Mouse (Mus musculus): ENCODE results near the gene Ifnlr1.

Ifnlr1 gene

DNA sequence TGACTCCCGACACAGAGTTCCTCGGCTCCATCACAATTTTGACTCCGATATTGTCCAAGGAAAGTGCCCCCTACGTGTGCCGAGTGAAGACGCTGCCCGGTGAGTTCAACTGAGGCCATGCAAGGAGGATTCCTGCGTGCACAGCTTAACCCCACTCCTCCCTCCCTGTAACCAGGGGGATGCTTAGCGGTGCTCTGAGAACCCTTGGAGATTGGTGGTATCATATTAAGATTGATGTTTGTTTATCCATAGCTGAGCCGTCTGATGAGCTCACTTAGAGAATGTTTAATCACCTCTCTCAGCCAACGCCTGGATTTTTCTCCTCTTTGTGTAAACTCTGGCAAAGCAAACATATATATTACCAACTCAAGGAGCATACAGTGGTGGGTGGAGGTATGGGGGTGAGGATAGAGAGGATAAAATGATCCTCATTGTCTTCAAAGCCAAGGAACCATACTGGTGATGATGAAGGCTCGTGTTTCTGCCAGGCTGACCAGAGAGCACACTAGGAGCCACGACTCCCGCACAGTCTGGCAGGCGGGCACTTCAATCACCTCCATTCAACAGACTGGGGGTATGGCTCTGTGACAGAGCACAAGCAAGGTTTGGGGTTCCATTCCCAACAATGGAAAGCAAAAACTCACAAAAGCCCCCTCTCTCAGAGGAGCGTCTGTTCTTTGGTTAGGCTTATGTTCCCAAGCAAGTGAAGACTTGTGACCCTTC is 58.8 kb downstream of the Ifnlr1 start:
- DNase-seq (ENCODE audit: low spot score), result no peak

DNA sequence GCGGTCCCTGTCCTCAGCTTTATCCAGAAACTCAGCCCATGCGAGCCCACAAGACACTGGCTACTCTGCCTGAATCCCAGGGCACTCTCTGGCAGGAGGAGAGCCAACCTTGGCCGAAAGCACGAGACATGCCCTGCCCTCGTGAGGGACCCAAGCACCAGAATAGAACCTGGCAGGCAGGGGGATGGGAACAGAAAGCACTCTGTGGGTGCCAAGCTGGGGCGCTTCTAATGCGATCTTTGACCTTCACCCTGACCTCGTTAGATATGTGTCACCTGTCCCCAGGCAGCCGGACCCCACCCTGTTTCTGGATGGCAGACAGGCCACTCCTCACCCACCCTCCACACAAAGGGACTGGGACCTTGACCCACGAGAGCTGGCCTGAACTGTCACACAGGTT is 59.5 kb downstream of the Ifnlr1 start:
- DNase-seq (ENCODE audit: low spot score), result no peak

GRCm38 (mm10) chr4:135750896-135751295 is 64.8 kb downstream of the Ifnlr1 start:
- DNase-seq (ENCODE audit: low spot score), result no peak

DNA sequence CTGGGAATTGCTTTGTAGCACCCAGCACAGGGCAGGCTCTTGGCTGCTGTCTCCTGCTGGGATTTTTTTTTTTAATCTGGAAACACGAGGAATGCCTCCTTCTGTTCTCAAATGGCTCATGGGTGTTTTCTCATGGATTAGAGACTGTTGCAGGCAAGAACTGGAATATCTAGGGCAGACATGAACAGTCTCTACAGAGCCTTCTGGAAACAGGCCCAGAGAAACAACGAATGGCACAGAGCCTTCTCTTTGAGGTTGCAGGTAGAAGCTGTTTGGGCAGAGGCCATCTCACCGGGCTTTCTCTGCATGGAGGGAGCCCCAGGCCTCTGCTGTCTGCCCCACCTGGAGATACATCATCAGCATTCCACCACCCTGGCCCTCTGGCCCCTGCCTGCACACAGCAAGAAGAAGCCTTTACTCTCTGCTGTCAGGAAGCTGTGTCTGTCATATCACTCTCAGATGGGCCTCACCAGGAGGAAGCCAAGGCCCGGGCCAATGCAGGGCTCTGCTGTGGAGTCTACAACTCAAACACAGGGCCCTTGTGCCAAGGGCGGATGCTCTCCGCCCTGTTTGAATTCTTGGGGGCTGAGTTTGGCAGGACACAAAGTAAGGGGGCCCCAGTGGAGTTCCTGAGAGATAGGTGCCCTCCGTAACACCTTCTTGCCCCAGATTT is 66.2 kb downstream of the Ifnlr1 start:
- no peak for DNase-seq (ENCODE audit: low spot score)

GRCm38 (mm10) chr4:135752779-135753164 is 66.7 kb downstream of the Ifnlr1 start:
- no peak for DNase-seq (ENCODE audit: low spot score)

Measured in spleen, adult 12 weeks (tissue).